In genomic region chr16:10842282-10842855, GRCm38 (mm10) we compare ENCODE assay signal across 18 mouse cellular contexts. TPM values are rescaled to one million over a fixed set of nuclear protein-coding genes. Genes with fewer than 3 reads are reported as not detected.
A peak's percentile ranks its signal among the peaks of the same experiment; 100 is the strongest.
DNase-seq lines count a peak whose midpoint lies in the region; TF ChIP-seq lines count a peak whose summit lies in the region.
"Had no signal": no experiment of that assay in that cellular context is flagged by ENCODE, and none has a peak within 500 bp of the region (broad histone marks: within the 10 kb centered on the region; RNA-seq: fewer than 3 reads in every experiment).

No protein-coding gene starts in this region.

- H3K27ac ChIP-seq in thymus, adult 2 months (ENCODE audit: control insufficient read depth, insufficient read depth, low read length): no peak overlapping the region
- H3K27ac ChIP-seq: hindbrain, embryonic 14.5 days had no signal

- no peaks in the 10 kb centered on the region for H3K36me3 ChIP-seq in thymus, adult 2 months (ENCODE audit: control insufficient read depth, insufficient read depth, low read length)

- H3K4me1 ChIP-seq in thymus, adult 2 months (replicated peaks; ENCODE audit: control insufficient read depth, insufficient read depth, low read length): peaks cover 78% of the 10 kb centered on the region

- no peak for TF ChIP-seq POLR2A in thymus, adult 2 months (IDR thresholded peaks at IDR 0.05; ENCODE audit: control insufficient read depth, extremely low read depth, insufficient read depth, low read length, poor library complexity)

- H3K27me3 ChIP-seq in thymus, adult 2 months (ENCODE audit: control insufficient read depth, insufficient read depth, low read length): no peaks in the 10 kb centered on the region

- peak; percentile 79 to 81 for DNase-seq in cerebellum, postnatal 10 days
- no peak for DNase-seq in cerebellum, adult 9-11 months
- DNase-seq in thymus, postnatal 14 days: peak; percentile 40
- no peak for DNase-seq in thymus, adult 2 months
- peak; percentile 42 to 55 for DNase-seq in kidney, adult 8-10 months
- peak; percentile 86 for DNase-seq in skeletal muscle tissue, adult 2 months (ENCODE audit: low read depth, low spot score)
- DNase-seq in heart, adult 8-10 months (ENCODE audit: low spot score): no peak
- DNase-seq in T-cell, adult 2 months (ENCODE audit: low spot score): no peak
- DNase-seq: heart, adult 11 months; heart, postnatal 10 days; lung, adult 2 months had no signal

- no peak overlapping the region for H3K4me3 ChIP-seq in thymus, adult 2 months (ENCODE audit: control insufficient read depth, insufficient read depth, low read length)

- 60% methylated on average over 4 of the region's 4 CpGs for WGBS in thymus, adult 2 months

- TF ChIP-seq CTCF in thymus, adult 2 months (IDR thresholded peaks at IDR 0.05; ENCODE audit: borderline replicate concordance, control insufficient read depth, extremely low read depth, insufficient read depth, low read length, poor library complexity): no peak

RNA-seq across cellular contexts. Expression of gene Rmi2, which starts 7.5 kb away (rescaled TPM):
- 23.0 and 59.4 TPM in 2 replicates for polyA plus RNA-seq in thymus, adult 2 months (2012; rRNA removed)
- under 1 TPM; 0.29 to 0.41 (median 0.32) TPM for total RNA-seq in heart, adult 8-10 months (2022)

RNA-seq across cellular contexts. Expression of gene Gm11172, which starts 29.7 kb away (rescaled TPM):
- not detected in 2 replicates for polyA plus RNA-seq in thymus, adult 2 months (2012; rRNA removed)
- not detected for total RNA-seq in heart, adult 8-10 months (2022)
- total RNA-seq: heart, postnatal 10 days; left cerebral cortex, adult 18-20 months; megakaryocyte, adult 5-6 weeks had no signal
- polyA plus RNA-seq: cerebellum, adult 2 months; hindbrain, embryonic 14.5 days; limb, embryonic 14.5 days; lung, adult 2 months; neural tube, embryonic 14.5 days; thymus, postnatal 0 days had no signal

RNA-seq across cellular contexts. Expression of gene Prm1, which starts 36.7 kb away (rescaled TPM):
- 0.96 and 6.1 TPM in 2 replicates for polyA plus RNA-seq in thymus, adult 2 months (2012; rRNA removed)
- total RNA-seq in heart, adult 8-10 months (2022): not detected
- total RNA-seq: heart, postnatal 10 days; left cerebral cortex, adult 18-20 months; megakaryocyte, adult 5-6 weeks had no signal
- polyA plus RNA-seq: cerebellum, adult 2 months; limb, embryonic 14.5 days; neural tube, embryonic 14.5 days had no signal

RNA-seq across cellular contexts. Expression of gene Prm2, which starts 46.4 kb away (rescaled TPM):
- 0.50 and 7.0 TPM in 2 replicates for polyA plus RNA-seq in thymus, adult 2 months (2012; rRNA removed)
- total RNA-seq in heart, adult 8-10 months (2022): not detected
- total RNA-seq: heart, postnatal 10 days; left cerebral cortex, adult 18-20 months; megakaryocyte, adult 5-6 weeks had no signal
- polyA plus RNA-seq: cerebellum, adult 2 months; hindbrain, embryonic 14.5 days; limb, embryonic 14.5 days; neural tube, embryonic 14.5 days; thymus, postnatal 0 days had no signal

RNA-seq across cellular contexts. Expression of gene Prm3, which starts 51.7 kb away (rescaled TPM):
- not detected in 2 replicates for polyA plus RNA-seq in thymus, adult 2 months (2012; rRNA removed)
- total RNA-seq in heart, adult 8-10 months (2022): not detected
- total RNA-seq: heart, postnatal 10 days; left cerebral cortex, adult 18-20 months; megakaryocyte, adult 5-6 weeks had no signal
- polyA plus RNA-seq: cerebellum, adult 2 months; hindbrain, embryonic 14.5 days; limb, embryonic 14.5 days; lung, adult 2 months; neural tube, embryonic 14.5 days; thymus, postnatal 0 days had no signal

Comparison
In these comparisons a context has a peak if more than half of its experiments do, and no peak if none do; other contexts are left out.
1. DNase-seq: peak in cerebellum, postnatal 10 days (2 of 2), thymus, postnatal 14 days (single experiment), kidney, adult 8-10 months (2 of 2) and skeletal muscle tissue, adult 2 months (single experiment); none in cerebellum, adult 9-11 months (single experiment), thymus, adult 2 months (single experiment), heart, adult 8-10 months (single experiment) and T-cell, adult 2 months (single experiment).